Mouse (Mus musculus) thymus, postnatal 4 days (tissue): Measurements from ENCODE around the gene Ssx2ip.

Experiments
- DNase-seq: peaks from one replicate; pipeline ENCODE4 v3.0.0; 2021

Ssx2ip gene

DNA sequence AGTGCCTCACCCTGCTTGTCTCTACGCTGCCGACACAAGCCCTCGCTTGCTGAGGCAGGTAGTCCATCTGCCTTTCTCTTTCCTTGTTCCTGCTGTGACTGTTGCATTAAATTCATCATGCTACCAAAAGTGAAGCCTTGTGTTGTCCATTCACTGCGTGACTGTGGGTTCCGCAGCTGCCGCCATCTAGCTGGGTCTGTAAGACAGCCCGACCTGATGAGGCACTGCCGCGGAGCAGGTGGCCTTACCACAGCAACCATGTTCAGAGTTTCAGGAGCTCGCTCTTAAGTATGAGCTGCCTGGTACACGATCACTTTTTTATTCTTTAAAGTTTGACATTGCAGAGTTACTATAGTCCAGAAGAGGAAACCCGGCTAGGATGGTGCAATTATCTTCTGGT lies 35.6 kb downstream of the Ssx2ip start:
- DNase-seq, result no peak

- no peak for DNase-seq
Observed at GRCm38 (mm10) chr3:146440422-146440821, 36.0 kb downstream of the Ssx2ip start.

DNA sequence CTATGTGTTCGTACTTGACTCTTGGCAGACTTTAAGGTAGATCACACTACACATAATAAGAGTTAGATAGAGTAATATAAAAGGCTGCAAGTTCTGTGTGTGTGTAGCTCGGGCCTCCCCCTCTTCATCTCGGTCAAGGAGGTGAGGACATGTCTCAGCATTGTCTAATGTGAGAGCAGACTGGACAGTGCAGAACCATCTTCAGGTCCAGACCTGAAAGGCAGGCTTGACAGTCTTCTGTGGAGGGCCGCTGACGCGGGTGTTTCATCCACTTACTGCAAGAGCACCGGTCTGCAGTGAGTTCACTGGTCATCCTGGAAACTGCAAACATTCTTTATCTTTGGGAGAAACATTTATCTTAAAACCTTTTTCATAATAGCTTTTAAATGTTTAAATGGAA lies 38.0 kb downstream of the Ssx2ip start:
- DNase-seq, result no peak

- DNase-seq, result no peak
Observed at GRCm38 (mm10) chr3:146442936-146443335, 38.5 kb downstream of the Ssx2ip start.

- no peak for DNase-seq
Observed at GRCm38 (mm10) chr3:146443380-146443779, 38.9 kb downstream of the Ssx2ip start.

GRCm38 (mm10) chr3:146444880-146445279 lies 40.4 kb downstream of the Ssx2ip start:
- DNase-seq, result no peak

GRCm38 (mm10) chr3:146447156-146447555 lies 42.7 kb downstream of the Ssx2ip start:
- no peak for DNase-seq

DNA sequence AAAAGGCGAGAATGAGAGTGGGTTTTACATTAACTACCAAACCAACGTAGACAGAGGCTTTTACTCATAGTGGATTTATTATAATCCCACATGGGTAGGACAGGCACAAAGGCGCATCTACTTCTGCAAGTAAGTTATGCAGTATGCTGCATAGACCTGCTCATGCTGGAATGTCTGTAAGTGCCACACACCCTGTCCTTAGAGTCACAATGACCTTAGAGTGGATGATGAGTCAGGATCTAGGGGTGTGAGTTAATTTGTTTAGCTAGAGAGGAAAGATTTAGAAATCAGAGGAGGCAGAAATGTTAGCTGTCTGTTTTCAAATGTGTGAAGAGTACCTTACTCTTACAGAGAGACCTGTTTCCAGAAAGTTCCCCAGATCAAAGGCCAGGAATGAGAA lies 43.2 kb downstream of the Ssx2ip start:
- no peak for DNase-seq

GRCm38 (mm10) chr3:146448372-146448771 lies 43.9 kb downstream of the Ssx2ip start:
- DNase-seq, result no peak

GRCm38 (mm10) chr3:146448969-146449368 lies 44.5 kb downstream of the Ssx2ip start:
- no peak for DNase-seq

- no peak for DNase-seq
Observed at GRCm38 (mm10) chr3:146449745-146450250, 45.4 kb downstream of the Ssx2ip start, which contains the start of gene Ctbs. Gene Ctbs (plus strand): TSS chr3:146449795.

- DNase-seq, result peak; percentile 98
Observed at GRCm38 (mm10) chr3:146450371-146450841, 46.0 kb downstream of the Ssx2ip start.

GRCm38 (mm10) chr3:146451375-146451774 lies 46.9 kb downstream of the Ssx2ip start:
- DNase-seq, result no peak

DNA sequence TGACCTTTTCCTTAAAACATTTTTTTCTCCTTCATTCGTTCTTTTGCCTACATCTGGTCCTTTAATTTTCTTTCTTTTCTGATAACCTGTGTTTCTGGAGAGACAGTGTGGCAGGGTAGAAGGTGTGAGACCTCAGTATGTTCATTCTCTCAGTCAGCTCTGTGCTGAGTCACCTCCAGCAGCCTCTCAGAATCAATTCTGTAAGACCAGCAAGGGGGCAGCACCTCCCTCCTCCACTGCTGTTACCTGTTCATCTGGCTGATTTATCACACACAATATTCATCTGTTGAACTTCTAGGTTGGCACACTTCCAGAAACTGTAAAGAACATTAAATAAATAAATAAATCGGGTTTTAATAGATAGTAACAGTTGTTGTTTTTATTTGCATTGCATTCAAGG lies 58.5 kb downstream of the Ssx2ip start:
- DNase-seq, result peak; percentile 23

DNA sequence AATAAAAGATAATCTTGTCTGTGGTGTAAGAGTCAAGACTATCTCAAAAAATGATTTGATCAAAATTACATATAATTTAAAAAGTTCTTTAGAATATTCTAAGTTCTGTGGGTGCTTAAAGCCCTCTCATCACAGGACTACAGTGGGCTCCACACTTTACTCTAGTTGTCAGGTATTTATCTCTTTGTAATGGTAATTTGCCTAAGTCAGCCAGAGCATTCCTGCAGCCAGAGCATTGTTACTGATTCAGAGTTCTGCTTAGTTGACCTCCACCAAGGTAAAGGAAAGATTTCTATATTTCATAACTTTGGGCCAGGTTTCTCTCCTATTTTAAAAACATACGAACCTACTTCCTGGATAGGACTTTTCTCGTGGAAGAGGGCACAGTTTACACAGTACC lies 64.8 kb downstream of the Ssx2ip start:
- DNase-seq, result no peak

- DNase-seq, result no peak
Observed at GRCm38 (mm10) chr3:146472657-146473056, 68.2 kb downstream of the Ssx2ip start.

DNA sequence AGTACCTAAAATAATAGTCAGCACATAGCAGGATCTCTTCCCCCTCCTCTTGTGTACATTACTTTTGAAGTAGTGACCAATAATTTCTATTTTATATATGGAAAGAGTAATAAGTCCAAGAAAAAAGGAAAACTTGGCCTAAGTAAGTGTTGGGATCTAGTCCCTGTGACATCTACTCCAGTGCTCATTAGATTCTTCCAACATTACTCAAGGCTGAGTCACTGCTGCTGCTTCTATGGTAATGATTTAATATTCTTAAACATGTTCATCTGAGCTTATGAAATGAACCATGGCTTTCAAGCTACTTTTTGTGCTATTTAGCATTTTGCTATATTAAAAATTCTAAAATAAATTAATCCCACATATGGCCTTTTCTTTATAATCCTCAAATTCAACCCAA lies 69.3 kb downstream of the Ssx2ip start:
- no peak for DNase-seq

DNA sequence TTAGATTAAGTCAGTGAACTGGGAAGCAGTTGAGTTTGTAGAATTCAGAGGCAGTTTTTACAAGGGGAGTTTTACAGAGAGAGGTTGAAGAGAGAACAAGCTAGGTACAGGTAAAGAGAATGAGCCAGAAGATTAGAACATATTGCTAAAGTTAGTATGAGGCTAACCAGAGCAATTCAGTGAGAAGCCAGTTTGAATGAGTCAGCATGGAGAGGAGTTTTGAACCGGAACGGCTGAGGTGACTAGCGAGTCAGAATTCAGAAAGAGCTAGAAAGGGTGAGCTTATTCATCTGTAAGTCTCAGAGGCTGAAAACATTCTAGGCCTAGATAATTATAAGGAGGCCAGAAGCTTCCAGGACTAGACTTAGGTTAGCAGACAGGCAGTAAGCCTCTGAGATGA lies 70.0 kb downstream of the Ssx2ip start:
- no peak for DNase-seq

DNA sequence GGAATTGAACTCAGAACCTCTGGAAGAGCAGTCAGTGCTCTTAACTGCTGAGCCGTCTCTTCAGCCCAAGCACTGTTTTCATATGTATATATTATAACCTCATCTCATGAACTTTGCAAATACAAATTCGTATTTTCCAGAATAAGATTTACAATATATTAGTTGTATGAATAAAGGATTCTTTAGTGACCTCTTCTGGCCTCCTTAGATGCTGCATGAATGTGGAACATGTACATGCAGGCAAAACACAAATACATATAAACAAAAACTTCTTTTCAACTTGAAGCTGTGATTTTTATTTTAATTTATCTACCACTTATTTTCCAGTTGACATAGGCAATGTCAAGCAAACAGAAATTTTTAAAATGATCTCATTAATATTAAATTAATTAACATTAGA lies 77.6 kb downstream of the Ssx2ip start:
- DNase-seq, result no peak

DNA sequence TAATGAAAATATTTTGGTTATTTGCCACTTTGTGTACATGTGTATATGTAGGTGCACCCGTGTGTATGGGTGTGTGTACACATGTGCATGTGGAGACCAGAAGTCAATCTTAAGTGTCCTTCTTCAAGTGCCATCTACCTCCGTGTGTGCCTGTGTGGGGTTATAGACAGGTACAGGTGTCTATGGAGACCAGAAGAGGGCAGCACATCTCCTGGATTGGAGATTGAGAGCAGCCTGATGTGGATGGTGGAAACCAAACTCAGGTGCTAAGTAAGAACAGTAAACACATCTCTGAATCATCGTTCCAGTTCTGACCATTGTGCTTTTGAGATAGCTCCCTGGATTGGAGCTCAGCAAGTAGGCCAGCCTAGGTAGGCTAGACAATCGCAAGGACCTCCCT lies 82.0 kb downstream of the Ssx2ip start:
- DNase-seq, result peak; percentile 34
